In genomic region chr2:3636771-3637170, GRCm38 (mm10) we compare ENCODE assay signal across 16 mouse cellular contexts.
A peak's percentile ranks its signal among the peaks of the same experiment; 100 is the strongest.
DNase-seq lines count a peak whose midpoint lies in the region; ATAC-seq lines count a peak whose summit lies in the region.
"Had no signal": no experiment of that assay in that cellular context is flagged by ENCODE, and none has a peak within 500 bp of the region (broad histone marks: within the 10 kb centered on the region; RNA-seq: fewer than 3 reads in every experiment).

No protein-coding gene starts in this region.

- peak; percentile 15 for DNase-seq in adrenal gland, postnatal 14 days
- no peak for DNase-seq in adrenal gland, postnatal 4 days (ENCODE audit: low spot score in 2 of 2)
- DNase-seq in cerebellum, postnatal 10 days: peak; percentile 71 to 78
- DNase-seq in cerebellum, postnatal 25 days: peak; percentile 28 to 46
- DNase-seq in cerebellum, adult 11-12 months: no peak
- DNase-seq: adrenal gland, adult 8-10 months; adrenal gland, postnatal 25 days; B cell, adult 2 months; cerebellum, adult 8-10 months; forebrain, postnatal 0 days had no signal

- no peak for ATAC-seq in cerebellum, adult (ENCODE audit: insufficient number of reproducible peaks, low FRiP score, low TSS enrichment)
- ATAC-seq: activated CD4-positive, CD25-positive, alpha-beta regulatory T cell, adult 4 months; CD4-positive, CD25-positive, alpha-beta regulatory T cell, adult 4 months; forebrain, embryonic 13.5 days; forebrain, embryonic 15.5 days; forebrain, postnatal 0 days; Patski had no signal

Comparison
In these comparisons a context has a peak if more than half of its experiments do, and no peak if none do; other contexts are left out.
1. DNase-seq: peak in adrenal gland, postnatal 14 days (single experiment), cerebellum, postnatal 10 days (2 of 2) and cerebellum, postnatal 25 days (2 of 2); none in adrenal gland, postnatal 4 days (0 of 2) and cerebellum, adult 11-12 months (single experiment).